Mouse (Mus musculus): ENCODE measurements around the gene Ksr2. TPM values are rescaled to one million over a fixed set of nuclear protein-coding genes. Genes with fewer than 3 reads are reported as not detected.
"Not testable (repeated sequence)": the region's sequence is repeated elsewhere in the genome, so short reads cannot be mapped to it uniquely, and the experiment has no call there.

The Ksr2 gene
- total RNA-seq, 1 experiment from 2014 or later, result 0.23 TPM

DNA sequence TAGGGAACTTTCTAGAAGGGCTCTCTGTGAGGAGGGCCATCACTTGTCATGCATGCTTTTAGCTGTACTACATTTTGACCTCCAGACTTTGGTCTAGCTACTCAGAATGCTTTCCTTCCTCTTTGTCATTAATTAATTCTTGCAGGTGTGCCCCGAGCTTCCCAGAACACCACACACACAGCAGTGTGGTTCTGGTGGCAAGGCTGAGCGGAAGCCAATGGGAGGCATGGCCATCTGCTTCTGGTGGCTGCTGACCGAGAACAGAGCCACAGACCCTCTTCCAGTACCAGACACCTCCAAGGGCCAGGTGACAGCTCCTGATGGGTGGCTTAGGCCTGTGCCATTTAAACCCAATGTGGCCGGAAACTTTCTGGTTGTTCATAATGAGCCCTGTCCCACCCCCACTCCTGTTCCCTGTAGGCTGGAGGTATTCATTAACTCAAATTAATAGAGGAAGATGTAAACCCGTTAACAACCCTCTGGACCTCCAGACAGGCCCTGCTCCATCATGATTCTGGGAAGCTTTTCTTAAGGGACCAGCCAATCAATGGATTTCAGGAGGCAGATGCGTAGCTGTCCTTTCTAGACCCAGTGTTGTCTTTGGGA, 155.5 kb downstream of the Ksr2 start:
- ATAC-seq (ENCODE audit: extremely low read depth, insufficient number of reproducible peaks, low FRiP score, poor library complexity, severe bottlenecking), result no peak

DNA sequence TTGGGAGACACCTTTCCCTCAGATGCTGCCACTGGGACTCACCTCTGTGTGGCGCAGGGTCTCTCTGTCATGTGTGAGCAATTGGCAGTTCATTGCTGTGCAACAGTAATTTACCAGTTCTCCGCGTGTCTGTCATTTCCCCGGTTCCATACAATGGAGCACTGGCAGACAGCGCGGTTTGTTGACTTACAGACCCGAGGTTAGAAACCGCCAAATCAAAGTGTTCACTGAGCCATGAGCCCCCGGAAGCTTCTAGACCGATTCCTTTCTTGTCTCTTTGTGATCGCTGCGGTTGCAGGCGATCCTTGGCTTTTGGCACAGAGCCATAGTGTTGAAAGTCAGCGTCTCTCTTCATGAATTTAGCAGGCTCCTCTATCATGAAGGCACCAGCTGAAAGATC, 158.6 kb downstream of the Ksr2 start:
- ATAC-seq (ENCODE audit: extremely low read depth, insufficient number of reproducible peaks, low FRiP score, poor library complexity, severe bottlenecking), result no peak

- no peak for ATAC-seq (ENCODE audit: extremely low read depth, insufficient number of reproducible peaks, low FRiP score, poor library complexity, severe bottlenecking)
Measured at GRCm38 (mm10) chr5:117574894-117575293, 161.1 kb downstream of the Ksr2 start.

- no peak for ATAC-seq (ENCODE audit: extremely low read depth, insufficient number of reproducible peaks, low FRiP score, poor library complexity, severe bottlenecking)
Measured at GRCm38 (mm10) chr5:117577598-117577997, 163.8 kb downstream of the Ksr2 start.

GRCm38 (mm10) chr5:117581711-117582110, 167.9 kb downstream of the Ksr2 start:
- ATAC-seq (ENCODE audit: extremely low read depth, insufficient number of reproducible peaks, low FRiP score, poor library complexity, severe bottlenecking), result no peak

GRCm38 (mm10) chr5:117584428-117584827, 170.6 kb downstream of the Ksr2 start:
- ATAC-seq (ENCODE audit: extremely low read depth, insufficient number of reproducible peaks, low FRiP score, poor library complexity, severe bottlenecking), result no peak

GRCm38 (mm10) chr5:117589266-117589665, 175.5 kb downstream of the Ksr2 start:
- no peak for ATAC-seq (ENCODE audit: extremely low read depth, insufficient number of reproducible peaks, low FRiP score, poor library complexity, severe bottlenecking)

DNA sequence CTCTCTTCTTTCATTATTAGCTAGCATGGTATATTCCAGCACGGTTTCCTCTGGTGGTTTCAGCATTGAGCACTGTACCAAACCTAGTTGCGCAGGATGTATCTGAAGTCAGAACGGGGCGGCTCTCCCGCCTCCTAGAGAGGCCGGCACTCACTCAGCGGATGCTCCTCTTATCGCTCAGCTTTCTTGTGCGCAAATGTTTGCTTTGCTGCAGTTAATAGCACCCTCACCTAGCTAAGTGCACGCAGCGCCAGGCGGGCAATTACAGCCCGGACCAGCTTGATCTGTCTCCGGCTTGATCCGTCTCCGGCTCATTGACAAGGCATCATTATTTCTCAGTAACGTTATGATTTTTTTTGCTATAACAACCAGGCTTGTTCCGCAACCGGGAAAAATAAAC, 179.5 kb downstream of the Ksr2 start:
- ATAC-seq (ENCODE audit: extremely low read depth, insufficient number of reproducible peaks, low FRiP score, poor library complexity, severe bottlenecking), result no peak

- no peak for ATAC-seq (ENCODE audit: extremely low read depth, insufficient number of reproducible peaks, low FRiP score, poor library complexity, severe bottlenecking)
Measured at GRCm38 (mm10) chr5:117596803-117597202, 183.0 kb downstream of the Ksr2 start.

DNA sequence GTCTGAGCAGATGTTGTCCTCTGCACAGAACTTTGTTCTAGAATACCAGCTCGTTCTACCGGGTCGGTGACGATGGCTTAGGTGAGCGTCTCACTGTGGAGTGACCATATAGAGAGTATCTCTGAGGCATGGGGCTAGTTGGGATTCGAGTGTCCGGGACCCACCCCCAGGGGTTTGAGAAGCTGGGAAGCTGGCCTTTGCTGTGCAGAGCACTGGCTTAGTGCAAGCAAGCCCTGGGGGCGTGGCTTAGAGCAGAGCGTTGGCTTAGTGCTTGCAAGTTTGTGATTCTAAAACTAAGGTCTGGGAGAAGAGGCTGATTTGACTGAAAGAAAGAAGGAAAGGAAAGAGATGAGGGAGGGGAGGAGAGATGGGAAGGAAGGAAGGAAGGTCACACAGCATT, 188.2 kb downstream of the Ksr2 start:
- no peak for ATAC-seq (ENCODE audit: extremely low read depth, insufficient number of reproducible peaks, low FRiP score, poor library complexity, severe bottlenecking)

GRCm38 (mm10) chr5:117607761-117608309, 194.0 kb downstream of the Ksr2 start:
- ATAC-seq (ENCODE audit: extremely low read depth, insufficient number of reproducible peaks, low FRiP score, poor library complexity, severe bottlenecking), result no peak

GRCm38 (mm10) chr5:117614331-117615024, 200.7 kb downstream of the Ksr2 start:
- ATAC-seq (ENCODE audit: extremely low read depth, insufficient number of reproducible peaks, low FRiP score, poor library complexity, severe bottlenecking), result no peak

- no peak for ATAC-seq (ENCODE audit: extremely low read depth, insufficient number of reproducible peaks, low FRiP score, poor library complexity, severe bottlenecking)
Measured at GRCm38 (mm10) chr5:117620292-117620691, 206.5 kb downstream of the Ksr2 start.

- ATAC-seq (ENCODE audit: extremely low read depth, insufficient number of reproducible peaks, low FRiP score, poor library complexity, severe bottlenecking), result no peak
Measured at GRCm38 (mm10) chr5:117622221-117622620, 208.4 kb downstream of the Ksr2 start.

DNA sequence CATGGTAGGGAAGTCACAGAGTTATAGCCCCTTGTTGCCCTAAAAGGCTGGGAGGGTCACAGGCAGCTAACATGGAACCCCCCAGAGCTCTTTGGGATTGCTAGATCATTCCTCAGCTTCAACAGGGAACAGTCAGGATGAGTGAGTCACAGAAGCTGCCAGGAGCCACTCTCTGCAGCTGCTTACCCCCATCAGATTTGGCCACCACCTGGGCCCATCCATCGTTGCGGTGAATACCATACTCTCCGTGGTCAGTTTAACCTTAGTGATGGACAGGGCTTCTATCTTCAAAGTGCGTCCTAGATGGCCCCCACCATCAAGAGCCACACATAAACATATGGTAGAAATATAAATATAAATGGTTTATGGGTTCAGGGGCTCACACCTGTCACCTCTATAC, 209.4 kb downstream of the Ksr2 start:
- ATAC-seq (ENCODE audit: extremely low read depth, insufficient number of reproducible peaks, low FRiP score, poor library complexity, severe bottlenecking), result not testable (repeated sequence)

- no peak for ATAC-seq (ENCODE audit: extremely low read depth, insufficient number of reproducible peaks, low FRiP score, poor library complexity, severe bottlenecking)
Measured at GRCm38 (mm10) chr5:117626907-117627306, 213.1 kb downstream of the Ksr2 start.

DNA sequence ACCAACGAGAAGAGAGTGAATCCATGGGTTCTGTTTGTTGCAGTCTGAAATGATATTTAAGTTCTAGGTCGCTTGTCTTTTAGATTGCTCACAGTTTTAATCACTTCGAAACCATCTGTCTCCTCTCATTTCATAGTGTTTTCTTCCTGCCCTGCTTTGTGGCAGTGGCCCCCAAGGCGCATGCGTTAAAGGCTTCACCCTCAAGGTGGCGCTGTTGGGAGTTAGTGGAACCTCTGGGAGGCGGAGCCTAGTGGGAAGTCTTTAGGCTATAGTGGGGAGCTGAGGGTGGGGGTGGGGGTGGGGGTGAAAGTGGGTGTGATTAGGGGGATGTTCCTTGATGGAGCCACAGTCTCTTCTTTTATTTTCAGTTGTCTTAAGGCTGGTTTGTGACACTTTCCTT, 214.6 kb downstream of the Ksr2 start:
- no peak for ATAC-seq (ENCODE audit: extremely low read depth, insufficient number of reproducible peaks, low FRiP score, poor library complexity, severe bottlenecking)

- no peak for ATAC-seq (ENCODE audit: extremely low read depth, insufficient number of reproducible peaks, low FRiP score, poor library complexity, severe bottlenecking)
Measured at GRCm38 (mm10) chr5:117629570-117629969, 215.8 kb downstream of the Ksr2 start.

DNA sequence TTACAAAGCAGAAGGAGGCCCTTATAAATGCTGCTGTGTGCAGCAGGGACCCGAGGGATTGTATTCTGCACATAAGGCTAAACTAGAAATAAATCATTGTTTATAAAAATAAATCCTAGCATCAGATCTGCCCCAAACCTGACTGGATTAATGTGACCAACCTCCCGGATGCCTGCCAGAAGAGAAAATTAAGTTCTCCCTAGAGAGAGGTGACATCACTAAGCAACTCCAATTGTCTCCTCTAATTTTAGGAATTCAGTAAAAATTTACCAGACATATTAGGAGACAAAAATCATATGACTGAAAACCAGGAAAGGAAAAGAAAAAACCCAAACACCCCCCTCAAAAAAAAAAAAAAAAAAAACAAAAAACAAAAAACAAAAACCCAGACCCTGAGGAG, 221.4 kb downstream of the Ksr2 start:
- ATAC-seq (ENCODE audit: extremely low read depth, insufficient number of reproducible peaks, low FRiP score, poor library complexity, severe bottlenecking), result no peak

GRCm38 (mm10) chr5:117635838-117636237, 222.0 kb downstream of the Ksr2 start:
- no peak for ATAC-seq (ENCODE audit: extremely low read depth, insufficient number of reproducible peaks, low FRiP score, poor library complexity, severe bottlenecking)
